Mouse (Mus musculus) c-Kit-positive CD71-positive TER-119-positive erythroid progenitor cells, embryonic 14.5 days (primary cell): ENCODE measurements around the gene Gm45711.

Experiments used
- DNase-seq: peaks from one replicate; pipeline ENCODE4 v3.0.0-alpha.2; 2013; ENCODE audit warnings: low spot score

Gene Gm45711

DNA sequence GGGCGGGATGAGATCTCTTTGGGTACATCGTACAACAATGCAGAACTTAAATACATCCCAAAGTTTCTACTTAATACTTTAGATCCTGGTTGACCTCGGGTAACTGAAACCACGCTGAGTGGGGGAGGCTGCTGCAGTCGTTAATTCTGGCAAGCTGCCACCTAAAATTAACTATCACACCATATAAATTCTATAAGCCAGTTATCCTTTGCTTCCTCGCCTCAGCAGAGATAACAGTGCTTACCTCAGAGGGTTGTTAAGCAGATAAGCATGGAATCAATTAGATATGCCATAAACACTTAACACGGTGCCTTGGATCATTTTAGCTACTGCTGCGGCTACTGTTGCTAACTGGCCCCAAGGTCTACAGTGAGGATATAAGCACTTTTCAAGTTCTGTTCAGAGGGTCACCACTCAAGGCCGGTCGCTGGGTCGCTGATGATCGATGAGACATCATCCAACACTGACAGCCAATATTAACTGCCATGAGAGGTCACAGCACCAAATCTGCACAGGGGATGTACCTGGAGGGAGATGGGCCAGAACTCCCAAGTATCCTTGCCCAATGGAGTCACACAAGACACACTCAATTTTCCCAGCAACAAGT lies 67.7 kb downstream of the Gm45711 start:
- DNase-seq: no peak

DNA sequence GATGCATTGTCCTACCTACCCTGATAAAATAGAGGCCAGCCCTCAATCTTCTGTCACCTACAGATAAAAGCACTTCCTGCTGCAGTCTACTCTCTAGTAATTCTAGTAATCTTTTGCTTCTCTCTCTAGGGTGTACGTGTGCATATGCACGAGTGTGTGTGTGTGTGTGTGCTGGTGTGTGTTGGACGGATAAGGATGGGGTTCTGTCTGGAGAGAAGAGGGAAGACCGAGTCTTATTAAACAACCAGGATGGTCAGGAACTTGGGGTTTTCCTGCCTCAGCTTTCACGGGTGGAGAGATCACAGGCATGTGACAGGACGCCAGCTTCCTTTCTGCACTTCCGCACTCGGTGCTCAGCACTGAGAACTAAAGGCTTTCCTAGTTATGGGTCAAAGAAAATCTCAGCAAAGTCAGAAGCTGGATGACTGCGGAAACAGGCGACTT lies 70.4 kb downstream of the Gm45711 start:
- DNase-seq: no peak

DNA sequence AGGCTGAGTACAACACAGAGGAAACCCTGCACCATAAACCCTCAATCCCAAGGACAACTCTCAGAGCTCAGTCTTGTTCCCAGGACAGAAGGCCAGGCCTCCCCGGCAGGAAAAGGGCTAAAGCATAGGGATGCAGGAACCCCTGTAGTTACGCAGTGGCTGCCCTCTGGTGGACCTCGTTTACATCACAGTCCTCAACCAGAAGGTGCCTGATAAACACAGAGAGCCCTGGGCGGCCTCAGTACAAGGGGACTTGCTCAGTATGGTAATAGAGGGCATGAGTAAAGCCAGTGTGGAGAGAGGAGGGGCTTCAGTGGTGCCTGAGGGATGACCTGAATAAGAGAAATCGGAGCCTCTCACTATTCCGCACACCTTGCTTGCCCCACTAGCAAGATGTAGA lies 75.3 kb downstream of the Gm45711 start:
- no peak for DNase-seq

DNA sequence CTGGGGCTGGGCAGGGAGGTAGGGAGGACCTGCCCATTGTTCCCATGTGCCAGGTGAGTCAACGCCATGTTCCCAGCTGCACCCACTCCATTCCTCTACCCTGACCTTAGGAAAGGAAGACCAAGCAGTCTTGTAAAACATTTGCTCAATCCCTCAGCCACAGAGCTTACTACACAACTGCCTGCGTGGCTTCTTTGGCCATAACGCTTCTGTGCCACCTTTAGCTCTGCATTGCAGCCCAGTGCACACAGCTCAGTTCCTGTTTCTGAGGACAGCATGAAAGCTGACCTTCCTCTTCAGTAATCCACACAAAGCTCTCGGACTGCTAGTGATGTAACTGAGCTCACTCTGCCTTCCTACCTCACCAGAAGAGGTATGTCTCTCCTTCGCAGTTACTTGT lies 77.0 kb downstream of the Gm45711 start:
- DNase-seq: no peak

DNA sequence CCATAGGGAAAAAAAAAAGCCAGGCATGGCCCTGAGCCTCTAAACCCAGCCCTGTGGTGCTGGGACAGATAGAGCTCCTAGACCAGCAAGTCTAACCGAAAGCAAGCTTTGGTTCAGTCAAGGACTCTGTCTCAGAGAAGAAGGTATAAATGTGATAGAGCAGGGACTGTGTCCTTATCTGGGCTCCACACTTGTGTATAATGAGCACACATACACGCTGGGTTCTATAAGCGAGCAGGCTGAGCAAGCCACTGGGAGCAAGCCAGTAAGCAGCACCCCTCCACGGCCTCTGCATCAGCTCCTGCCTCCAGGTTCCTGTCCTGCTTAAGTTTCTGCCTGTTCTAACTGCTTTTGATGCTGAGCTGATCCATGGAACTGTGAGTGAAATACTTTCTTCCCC lies 77.8 kb downstream of the Gm45711 start:
- DNase-seq: no peak
